Mouse (Mus musculus) adrenal gland, adult 2 months (tissue): ENCODE measurements around the gene St3gal3. TPM values are rescaled to one million over a fixed set of nuclear protein-coding genes. Genes with fewer than 3 reads are reported as not detected.
A peak's percentile ranks its signal among the peaks of the same experiment; 100 is the strongest.

Source experiments
- DNase-seq: peaks from one replicate; pipeline ENCODE4 v3.0.0; 2021
- polyA plus RNA-seq: library from polyadenylated mRNA; depleted of rRNA; stranded (reverse); fragments of >200 nt; gene quantifications from 2 replicates; pipeline ENCODE4 v1.2.3, GENCODE M21; 2012
- total RNA-seq, 2 experiments: library from RNA; stranded (reverse); gene quantifications; 2 replicates each; pipeline ENCODE4 v1.2.3; 2021

The St3gal3 gene
- total and polyA plus RNA-seq, 3 experiments = 36.7 to 56.7 (median 45.8) TPM

GRCm38 (mm10) chr4:117984206-117984605 is 150.5 kb downstream of the St3gal3 start:
- no peak for DNase-seq

GRCm38 (mm10) chr4:117982706-117983105 is 152.0 kb downstream of the St3gal3 start:
- DNase-seq = peak; percentile 67

- no peak for DNase-seq
These were observed 153.2 kb downstream of the St3gal3 start for GRCm38 (mm10) chr4:117981518-117981917.

GRCm38 (mm10) chr4:117980161-117980560 is 154.6 kb downstream of the St3gal3 start:
- no peak for DNase-seq

GRCm38 (mm10) chr4:117979181-117979580 is 155.5 kb downstream of the St3gal3 start:
- no peak for DNase-seq

- no peak for DNase-seq
These were observed 156.4 kb downstream of the St3gal3 start for GRCm38 (mm10) chr4:117978282-117978681.

- no peak for DNase-seq
These were observed 156.9 kb downstream of the St3gal3 start for GRCm38 (mm10) chr4:117977841-117978240.

- no peak for DNase-seq
These were observed 157.3 kb downstream of the St3gal3 start for GRCm38 (mm10) chr4:117977371-117977770.

- no peak for DNase-seq
These were observed 158.9 kb downstream of the St3gal3 start for GRCm38 (mm10) chr4:117975820-117976219.

GRCm38 (mm10) chr4:117974719-117975118 is 160.0 kb downstream of the St3gal3 start:
- DNase-seq = no peak

- no peak for DNase-seq
These were observed 161.7 kb downstream of the St3gal3 start for GRCm38 (mm10) chr4:117972999-117973398.

GRCm38 (mm10) chr4:117964346-117965025 is 170.2 kb downstream of the St3gal3 start:
- no peak for DNase-seq

- DNase-seq = no peak
These were observed 177.2 kb downstream of the St3gal3 start for GRCm38 (mm10) chr4:117957492-117957891.

GRCm38 (mm10) chr4:117947493-117947892 is 187.2 kb downstream of the St3gal3 start:
- DNase-seq = no peak

GRCm38 (mm10) chr4:117946639-117947305 is 187.9 kb downstream of the St3gal3 start:
- peak; percentile 78 for DNase-seq

GRCm38 (mm10) chr4:117943317-117943716 is 191.4 kb downstream of the St3gal3 start:
- DNase-seq = peak; percentile 25

GRCm38 (mm10) chr4:117936964-117937363 is 197.8 kb downstream of the St3gal3 start:
- DNase-seq = no peak

GRCm38 (mm10) chr4:117934081-117934480 is 200.6 kb downstream of the St3gal3 start:
- no peak for DNase-seq

GRCm38 (mm10) chr4:117933248-117933647 is 201.5 kb downstream of the St3gal3 start:
- no peak for DNase-seq

- DNase-seq = peak; percentile 20
These were observed 205.3 kb downstream of the St3gal3 start, which contains the start of gene Artn for GRCm38 (mm10) chr4:117929391-117929881. TSS of gene Artn (minus strand) at chr4:117929763.

GRCm38 (mm10) chr4:117928699-117929241 is 205.9 kb downstream of the St3gal3 start:
- peak; percentile 71 for DNase-seq

- no peak for DNase-seq
These were observed 206.5 kb downstream of the St3gal3 start for GRCm38 (mm10) chr4:117928234-117928633.
